Mouse (Mus musculus) CH12.LX (cell line): ENCODE results near the gene Bcl2l11.

Experiments used
- CTCF ChIP-seq, 2 experiments: IDR thresholded peaks in 1 of 2; conservative IDR thresholded peaks in 1 of 2; 2 replicates each; pipeline ENCODE4 v1.5.1; 2011 to 2012; ENCODE audit warnings: low read depth in 2 of 2, low read length in 2 of 2, improper control_type of control experiment in 1 of 2, inconsistent platforms in 1 of 2, mild to moderate bottlenecking in 1 of 2, moderate library complexity in 1 of 2
- E2F4 ChIP-seq: IDR thresholded peaks from 2 replicates; pipeline ENCODE4 v1.6.1; 2011; ENCODE audit warnings: low read depth, low read length, improper control_type of control experiment; ENCODE audit not compliant: insufficient replicate concordance
- EP300 ChIP-seq: IDR thresholded peaks from 2 replicates; pipeline ENCODE4 v1.6.1; 2011; ENCODE audit warnings: low read length, improper control_type of control experiment
- MAFK ChIP-seq: IDR thresholded peaks from 2 replicates; pipeline ENCODE4 v1.6.1; 2011; ENCODE audit warnings: low read length, improper control_type of control experiment; ENCODE audit not compliant: insufficient replicate concordance
- NELFE ChIP-seq: IDR thresholded peaks from 2 replicates; pipeline ENCODE4 v1.6.1; 2011; ENCODE audit warnings: low read depth, low read length, improper control_type of control experiment
- POLR2A ChIP-seq: IDR thresholded peaks from 2 replicates; pipeline ENCODE4 v1.6.1; 2011; ENCODE audit warnings: low read depth, mild to moderate bottlenecking, improper control_type of control experiment, low read length
- TCF12 ChIP-seq: IDR thresholded peaks from 2 replicates; pipeline ENCODE4 v1.6.1; 2014; ENCODE audit warnings: low read depth, mild to moderate bottlenecking, inconsistent platforms, low read length, improper control_type of control experiment
- UBTF ChIP-seq: IDR thresholded peaks from 2 replicates; pipeline ENCODE4 v1.6.1; 2012; ENCODE audit warnings: low read depth, mild to moderate bottlenecking, inconsistent platforms, low read length, improper control_type of control experiment, moderate library complexity
- USF1 ChIP-seq: IDR thresholded peaks from 2 replicates; pipeline ENCODE4 v1.6.1; 2014; ENCODE audit warnings: low read depth, mild to moderate bottlenecking, inconsistent platforms, low read length, improper control_type of control experiment
- ZKSCAN1 ChIP-seq: IDR thresholded peaks from 2 replicates; pipeline ENCODE4 v1.6.1; 2012; ENCODE audit warnings: low read depth, inconsistent platforms, low read length, improper control_type of control experiment, borderline replicate concordance

- TF ChIP-seq UBTF (no peak), EP300 (no peak), E2F4 (no peak), TCF12 (no peak), MAFK (no peak), CTCF (conservative IDR thresholded peaks at IDR 0.05 in 1 of 2, IDR thresholded peaks at IDR 0.05 in 1 of 2; ENCODE audit: low read depth in 2 of 2, low read length in 2 of 2) (no peak), USF1 (no peak), ZKSCAN1 (no peak), POLR2A (no peak), NELFE (no peak)
Observed at GRCm38 (mm10) chr2:128172266-128172665, 46.4 kb downstream of the Bcl2l11 start.
